Mouse (Mus musculus) neural tube, embryonic 13.5 days (tissue): ENCODE data around the gene Ly6g6e. TPM values are rescaled to one million over a fixed set of nuclear protein-coding genes. Genes with fewer than 3 reads are reported as not detected.

ENCODE experiments used
- ATAC-seq: fragments of 200-750 bp; cut with Nextera tagmentation; 2 replicates; pipeline ENCODE4 v1.8.0; 2017; ENCODE audit warnings: low read depth, mild to moderate bottlenecking, moderate TSS enrichment, moderate library complexity
- H3K27ac ChIP-seq: fragments of 300-500 bp; sonication (generic); replicated peaks from 2 replicates; pipeline ENCODE4 v1.5.1; 2015; ENCODE audit warnings: moderate library complexity, mild to moderate bottlenecking, inconsistent platforms
- H3K27me3 ChIP-seq: fragments of 300-500 bp; sonication (generic); 2 replicates; pipeline ENCODE4 v1.6.1; 2015; ENCODE audit warnings: mild to moderate bottlenecking, inconsistent platforms
- H3K36me3 ChIP-seq: fragments of 300-500 bp; sonication (generic); 2 replicates; pipeline ENCODE4 v1.6.1; 2015; ENCODE audit warnings: mild to moderate bottlenecking, inconsistent platforms
- H3K4me1 ChIP-seq: fragments of 300-500 bp; sonication (generic); replicated peaks from 2 replicates; pipeline ENCODE4 v1.6.1; 2015; ENCODE audit warnings: inconsistent platforms
- H3K4me2 ChIP-seq: fragments of 300-500 bp; sonication (generic); 2 replicates; pipeline ENCODE4 v1.6.1; 2015; ENCODE audit warnings: inconsistent platforms, mild to moderate bottlenecking, moderate library complexity
- H3K4me3 ChIP-seq: fragments of 300-500 bp; sonication (generic); 2 replicates; pipeline ENCODE4 v1.5.1; 2015; ENCODE audit warnings: mild to moderate bottlenecking, inconsistent platforms
- H3K9ac ChIP-seq: fragments of 300-500 bp; sonication (generic); 2 replicates; pipeline ENCODE4 v1.6.1; 2015; ENCODE audit warnings: moderate library complexity, mild to moderate bottlenecking, inconsistent platforms
- H3K9me3 ChIP-seq: fragments of 300-500 bp; sonication (generic); 2 replicates; pipeline ENCODE4 v1.6.1; 2016; ENCODE audit warnings: inconsistent platforms
- WGBS: fragments of 180-500 bp; shearing (Covaris S2); methylation state at CpG from one replicate; pipeline ENCODE4 v1.1.7; 2015; 5-methylcytosine and 5-hydroxymethylcytosine counted together
- polyA plus RNA-seq: library from polyadenylated mRNA; unstranded; fragments of >200 nt; fragmentation: Nextera tagmentation; extraction: Ambion mirVana; gene quantifications from 2 replicates; pipeline ENCODE4 v1.2.1, GENCODE M21; 2015

The Ly6g6e gene
- polyA plus RNA-seq, 1 experiment from 2014 or later: 0.46 TPM

DNA sequence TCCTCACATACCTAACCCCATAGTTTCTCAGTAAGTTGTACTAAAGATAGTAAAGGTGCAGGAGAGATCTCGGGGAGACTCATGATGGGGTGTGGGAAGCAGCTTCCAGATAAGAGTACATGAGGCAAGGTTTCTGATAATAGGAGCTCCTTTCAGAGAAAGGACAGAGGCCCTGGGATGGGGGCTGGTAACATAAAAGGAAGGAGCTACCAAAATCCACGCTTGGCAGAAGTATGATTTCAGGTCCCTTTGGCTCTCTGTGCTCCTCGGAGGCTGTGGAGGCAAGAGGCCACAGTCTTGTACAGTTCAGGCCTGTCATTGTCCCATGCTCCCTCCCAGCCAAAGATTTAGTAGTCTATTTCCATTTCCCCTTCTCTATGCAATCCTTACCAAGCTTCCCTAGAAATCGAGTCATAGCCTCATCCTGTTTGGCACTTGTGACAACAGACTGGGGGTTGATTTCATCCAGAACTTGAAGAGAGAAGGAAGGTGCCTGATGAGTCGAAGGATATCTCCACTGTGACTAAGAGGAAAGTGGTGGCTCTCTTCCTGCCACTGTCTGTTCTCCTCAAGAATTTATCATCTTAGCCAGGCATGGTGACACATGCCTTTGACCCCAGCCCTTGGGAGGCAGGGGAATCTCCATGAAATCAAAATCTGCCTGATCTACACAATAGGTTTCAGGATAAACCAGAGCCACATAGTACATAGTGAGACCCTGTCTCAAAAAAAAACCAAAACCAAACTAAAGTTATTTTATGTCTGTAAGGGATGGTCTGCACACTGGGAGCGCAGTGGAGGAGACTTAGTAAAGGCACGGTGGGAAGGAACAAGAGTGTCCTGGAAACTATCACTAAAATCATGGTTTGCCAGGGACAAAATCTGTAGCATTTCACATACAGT lies 31.5 kb upstream of the Ly6g6e start:
- no peak for ATAC-seq
- 80% methylated on average over 7 of the region's 7 CpGs for whole genome bisulfite sequencing
- H3K4me3 ChIP-seq: peak overlapping the region; percentile 58
- no peaks in the 10 kb centered on the region for H3K36me3 ChIP-seq
- H3K9ac ChIP-seq: peak overlapping the region; percentile 83; the same call in 1 of the 2 replicates
- no peaks in the 10 kb centered on the region for H3K27me3 ChIP-seq
- H3K27ac ChIP-seq: no peak overlapping the region
- peak overlapping the region; percentile 99 for H3K4me2 ChIP-seq
- H3K4me1 ChIP-seq: peaks cover 31% of the 10 kb centered on the region
- no peaks in the 10 kb centered on the region for H3K9me3 ChIP-seq

- peaks cover 38% of the 10 kb centered on the region for H3K4me1 ChIP-seq
- peak; percentile 74 for ATAC-seq
- peak overlapping the region; percentile 83 for H3K9ac ChIP-seq
- no peaks in the 10 kb centered on the region for H3K27me3 ChIP-seq
- no peaks in the 10 kb centered on the region for H3K9me3 ChIP-seq
- whole genome bisulfite sequencing: 7% methylated on average over 33 of the region's 48 CpGs
- H3K4me2 ChIP-seq: peak overlapping the region; percentile 99
- H3K36me3 ChIP-seq: no peaks in the 10 kb centered on the region
- peak overlapping the region; percentile 58 for H3K4me3 ChIP-seq
- peak overlapping the region; percentile 76 for H3K27ac ChIP-seq
Measured at GRCm38 (mm10) chr17:35045807-35046680, 30.7 kb upstream of the Ly6g6e start.

- H3K9ac ChIP-seq: peak within 1 kb of the TSS; percentile 83
- H3K9me3 ChIP-seq: no peaks in the 10 kb centered on the region
- no peaks in the 10 kb centered on the region for H3K27me3 ChIP-seq
- H3K4me1 ChIP-seq: peaks cover 46% of the 10 kb centered on the region
- 3% methylated on average over 33 of the region's 33 CpGs for WGBS
- H3K36me3 ChIP-seq: no peaks in the 10 kb centered on the region
- peak within 1 kb of the TSS; percentile 99 for H3K4me2 ChIP-seq
- ATAC-seq: peak; percentile 98
- H3K4me3 ChIP-seq: peak within 1 kb of the TSS; percentile 58
- peak within 1 kb of the TSS; percentile 76 for H3K27ac ChIP-seq
Measured at GRCm38 (mm10) chr17:35046681-35047455, 29.8 kb upstream of the Ly6g6e start, which contains the start of gene Msh5. Msh5 (minus strand) TSS chr17:35046745.

DNA sequence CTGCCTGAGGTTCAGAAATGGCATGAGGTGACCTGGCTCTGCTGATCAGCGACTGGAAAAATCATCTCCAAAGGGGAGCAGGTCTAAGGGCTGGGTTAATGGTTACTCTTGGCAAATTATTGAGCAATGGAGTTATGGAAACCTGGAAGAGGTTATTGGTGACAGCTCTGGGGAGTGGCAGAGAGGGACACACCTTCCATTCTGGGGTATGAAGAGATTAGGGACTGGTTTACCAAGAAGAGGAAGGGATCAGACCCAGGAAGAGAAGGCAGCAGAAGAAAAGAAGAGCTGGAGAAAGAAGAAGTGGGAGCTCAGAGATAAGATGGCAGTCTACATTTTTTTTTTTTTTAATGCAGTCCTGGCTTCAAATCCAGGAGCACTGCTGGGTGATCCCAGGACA lies 29.0 kb upstream of the Ly6g6e start:
- no peaks in the 10 kb centered on the region for H3K27me3 ChIP-seq
- 0 out of 2 replicates have a peak, but pooled peaks cover under 1% of the 10 kb centered on the region for H3K36me3 ChIP-seq
- no peak overlapping the region for H3K9ac ChIP-seq
- peak overlapping the region; percentile 42 for H3K27ac ChIP-seq
- ATAC-seq: no peak
- 66% methylated on average over 1 of the region's 1 CpGs for WGBS
- peak overlapping the region; percentile 6; the same call in 1 of the 2 replicates for H3K4me2 ChIP-seq
- H3K4me3 ChIP-seq: no peak overlapping the region
- H3K4me1 ChIP-seq: peaks cover 54% of the 10 kb centered on the region
- no peaks in the 10 kb centered on the region for H3K9me3 ChIP-seq

DNA sequence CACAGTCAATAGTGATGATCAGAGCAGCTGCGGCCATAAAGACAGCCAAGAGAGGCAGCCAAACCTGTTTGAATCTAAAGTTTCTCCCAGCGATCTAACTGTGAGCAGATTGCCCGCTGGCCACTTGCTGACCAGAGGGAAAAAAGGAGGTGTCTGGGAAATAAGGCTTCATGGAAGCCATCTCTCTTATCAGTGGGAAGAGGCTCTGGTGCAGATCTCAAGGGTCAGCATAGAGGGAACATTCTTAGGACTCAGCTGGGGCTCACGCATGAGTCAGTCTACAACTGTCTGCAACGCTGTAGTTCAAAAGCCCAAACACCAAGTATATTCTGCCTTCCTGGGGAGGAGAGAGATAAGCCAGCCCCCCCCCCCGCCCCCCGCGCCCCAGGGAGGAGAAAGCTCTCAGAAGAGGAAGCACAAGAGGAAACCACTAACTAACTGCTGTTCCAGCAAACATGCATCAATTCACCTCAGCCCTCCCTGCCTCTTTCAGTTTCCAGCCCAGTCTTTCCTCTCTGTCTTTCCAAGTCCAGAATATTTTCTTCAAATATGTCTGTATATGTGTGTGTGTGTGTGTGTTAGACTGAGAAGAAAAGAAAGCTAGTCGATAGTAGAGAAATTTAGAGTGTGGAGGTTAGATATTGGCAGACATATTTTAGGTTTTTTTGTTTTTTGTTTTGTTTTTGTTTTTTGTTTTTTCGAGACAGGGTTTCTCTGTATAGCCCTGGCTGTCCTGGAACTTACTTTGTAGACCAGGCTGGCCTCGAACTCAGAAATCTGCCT lies 28.4 kb upstream of the Ly6g6e start:
- peak overlapping the region; percentile 42; the same call in 1 of the 2 replicates for H3K27ac ChIP-seq
- no peak overlapping the region for H3K4me3 ChIP-seq
- no peaks in the 10 kb centered on the region for H3K9me3 ChIP-seq
- H3K36me3 ChIP-seq: peaks cover 4% of the 10 kb centered on the region; the same call in 1 of the 2 replicates
- H3K4me2 ChIP-seq: peak overlapping the region; percentile 6; the same call in 1 of the 2 replicates
- H3K4me1 ChIP-seq: peaks cover 58% of the 10 kb centered on the region
- ATAC-seq: no peak
- H3K27me3 ChIP-seq: no peaks in the 10 kb centered on the region
- 35% methylated on average over 11 of the region's 11 CpGs for WGBS
- no peak overlapping the region for H3K9ac ChIP-seq

- Histone ChIP-seq H3K9me3 (no peaks in the 10 kb centered on the region), H3K4me2 (peak overlapping the region; percentile 64), H3K27ac (peak overlapping the region; percentile 95; the same call in 1 of the 2 replicates), H3K4me3 (no peak overlapping the region), H3K27me3 (no peaks in the 10 kb centered on the region), H3K36me3 (peaks cover 9% of the 10 kb centered on the region), H3K9ac (no peak overlapping the region), H3K4me1 (peaks cover 58% of the 10 kb centered on the region)
- 79% methylated on average over 5 of the region's 5 CpGs for WGBS
- ATAC-seq: no peak
Measured at GRCm38 (mm10) chr17:35048932-35049440, 27.7 kb upstream of the Ly6g6e start.

DNA sequence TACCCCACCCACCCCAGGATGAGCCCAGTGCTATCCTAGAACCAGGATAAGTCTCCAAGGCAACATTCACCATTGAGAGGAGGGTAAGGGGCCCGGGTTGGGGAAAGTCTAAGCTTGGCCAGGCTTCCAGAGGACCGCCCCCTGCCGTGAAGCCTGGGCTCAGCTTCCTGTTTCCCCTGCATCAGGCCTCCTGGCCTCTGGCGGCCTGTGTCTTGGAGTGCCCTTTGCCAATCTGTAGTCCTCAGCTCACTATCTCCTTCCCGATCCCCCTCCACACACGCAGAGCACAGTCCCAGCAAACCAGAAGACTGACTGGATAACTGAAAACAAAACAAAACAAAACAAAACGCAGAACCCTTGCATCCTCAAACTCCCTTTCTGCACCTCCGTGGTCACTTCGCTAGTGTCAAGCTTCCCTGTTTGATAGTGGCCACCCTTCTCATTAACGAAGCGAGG lies 27.1 kb upstream of the Ly6g6e start, which contains the start of gene Clic1:
TSS of gene Clic1 (plus strand) at position 406 of the 456 bp plus-strand sequence.
- H3K27me3 ChIP-seq: no peaks in the 10 kb centered on the region
- peak within 1 kb of the TSS; percentile 95 for H3K27ac ChIP-seq
- peak within 1 kb of the TSS; percentile 78 for H3K9ac ChIP-seq
- H3K4me3 ChIP-seq: peak within 1 kb of the TSS; percentile 45
- 7% methylated on average over 11 of the region's 11 CpGs for WGBS
- H3K4me1 ChIP-seq: peaks cover 58% of the 10 kb centered on the region
- H3K4me2 ChIP-seq: peak within 1 kb of the TSS; percentile 64
- ATAC-seq: no peak
- H3K36me3 ChIP-seq: peaks cover 13% of the 10 kb centered on the region
- H3K9me3 ChIP-seq: no peaks in the 10 kb centered on the region

- peak; percentile 15; the same call in 1 of the 2 replicates for ATAC-seq
- WGBS: 1% methylated on average over 27 of the region's 27 CpGs
- peaks cover 13% of the 10 kb centered on the region for H3K36me3 ChIP-seq
- H3K4me1 ChIP-seq: peaks cover 58% of the 10 kb centered on the region
- peak overlapping the region; percentile 64 for H3K4me2 ChIP-seq
- H3K27ac ChIP-seq: peak overlapping the region; percentile 95
- no peaks in the 10 kb centered on the region for H3K27me3 ChIP-seq
- H3K9me3 ChIP-seq: no peaks in the 10 kb centered on the region
- H3K4me3 ChIP-seq: peak overlapping the region; percentile 45
- H3K9ac ChIP-seq: peak overlapping the region; percentile 78
Measured at GRCm38 (mm10) chr17:35050126-35050750, 26.5 kb upstream of the Ly6g6e start.

DNA sequence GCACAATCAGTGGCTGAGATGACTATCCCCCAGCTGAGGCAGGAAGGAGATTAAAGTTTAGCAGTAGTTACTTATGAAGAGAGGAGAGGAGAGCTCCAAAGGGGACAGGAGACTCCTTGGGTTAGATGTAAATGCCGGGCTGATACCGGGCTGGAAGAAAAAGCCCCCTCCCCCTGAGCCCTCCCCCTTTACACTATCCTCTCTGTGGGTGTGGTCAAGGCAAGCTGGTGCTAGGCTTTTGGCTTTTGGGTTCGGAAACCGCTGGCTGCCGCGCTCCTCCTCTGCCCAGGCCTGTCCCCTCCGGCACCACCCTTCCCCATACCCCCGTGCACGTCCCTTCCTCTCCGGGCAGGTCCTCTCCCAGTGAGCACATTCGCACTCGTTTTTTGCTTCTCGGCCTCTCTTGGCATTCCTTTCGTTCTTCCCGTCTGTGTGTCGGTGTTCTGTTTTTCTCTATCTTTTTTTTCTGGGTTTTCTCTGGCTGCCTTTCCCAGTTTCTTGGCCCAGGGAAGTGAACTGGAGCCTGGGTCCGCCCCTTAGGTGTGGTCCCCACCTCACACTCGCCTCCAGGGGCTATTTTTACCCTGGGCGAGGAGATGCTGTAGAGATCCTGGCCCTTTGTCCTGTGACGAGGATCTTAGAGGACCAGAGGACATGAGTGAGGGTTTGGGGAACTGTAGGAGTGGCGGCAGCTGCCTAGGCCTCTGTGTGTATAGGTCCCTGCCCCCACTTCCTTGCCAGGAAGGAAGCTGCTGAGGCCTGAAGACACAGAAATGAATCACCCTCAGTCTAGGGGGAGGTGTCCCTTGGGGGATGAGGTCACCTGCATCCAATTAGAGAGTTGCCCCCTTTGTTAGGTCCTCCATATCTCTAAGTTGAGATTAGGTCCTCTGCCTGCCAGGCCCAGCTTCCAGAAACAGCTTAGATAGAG lies 25.3 kb upstream of the Ly6g6e start:
- H3K36me3 ChIP-seq: peaks cover 23% of the 10 kb centered on the region
- H3K9ac ChIP-seq: peak overlapping the region; percentile 78
- H3K4me3 ChIP-seq: peak overlapping the region; percentile 45
- H3K9me3 ChIP-seq: no peaks in the 10 kb centered on the region
- H3K4me1 ChIP-seq: peaks cover 49% of the 10 kb centered on the region
- peak overlapping the region; percentile 64 for H3K4me2 ChIP-seq
- peak overlapping the region; percentile 95 for H3K27ac ChIP-seq
- peak; percentile 57 for ATAC-seq
- whole genome bisulfite sequencing: 2% methylated on average over 21 of the region's 21 CpGs
- H3K27me3 ChIP-seq: no peaks in the 10 kb centered on the region
